Mouse (Mus musculus) E14TG2a.4 (cell line): ENCODE data around the gene Uspl1.

Source experiments
- CTCF ChIP-seq: conservative IDR thresholded peaks from 2 replicates; pipeline ENCODE4 v1.5.1; 2014; ENCODE audit warnings: low read length
- NANOG ChIP-seq: IDR thresholded peaks from 2 replicates; pipeline ENCODE4 v1.6.1; 2014; ENCODE audit warnings: borderline replicate concordance, low read length, mixed read lengths
- POU5F1 ChIP-seq: IDR thresholded peaks from 2 replicates; pipeline ENCODE4 v1.6.1; 2014; ENCODE audit warnings: low read length, borderline replicate concordance

GRCm38 (mm10) chr5:149261449-149261848 is 77.3 kb downstream of the Uspl1 start:
- TF ChIP-seq CTCF (peak; percentile 61), POU5F1 (no peak), NANOG (no peak)
